Mouse (Mus musculus) heart, postnatal 14 days (tissue): Measurements from ENCODE around the gene Taf13. TPM values are rescaled to one million over a fixed set of nuclear protein-coding genes. Genes with fewer than 3 reads are reported as not detected.
A peak's percentile ranks its signal among the peaks of the same experiment; 100 is the strongest.
"Not testable (repeated sequence)": the region's sequence is repeated elsewhere in the genome, so short reads cannot be mapped to it uniquely, and the experiment has no call there.

ENCODE experiments used
- DNase-seq, 2 experiments: peaks; one replicate each; pipeline ENCODE4 v3.0.0; 2021 to 2022
- intact Hi-C: fragments of 180-260 bp; cut with DNase I; formaldehyde crosslinking; loops from one replicate; pipeline ENCODE4 v1.15.1; 2025
- microRNA-seq, 2 experiments: library from miRNA; unstranded; fragments of <30 nt; microRNA quantifications; one replicate each; pipeline ENCODE4 v1.2.0; 2021 to 2022
- total RNA-seq, 2 experiments: library from RNA; stranded (reverse); gene quantifications; 2 replicates each; pipeline ENCODE4 v1.2.3; 2021

The Taf13 gene
- total RNA-seq, 2 experiments from 2014 or later, result 17.3 to 17.8 TPM

- not testable (repeated sequence) for DNase-seq
- intact Hi-C loops, result loop anchor here (5.0 to 10.0 kb wide), 2 partner anchors 83 to 345 kb away; partner anchors contain the start of genes Clcc1 and Prpf38b
These were observed 1.9 kb upstream of the Taf13 start for GRCm38 (mm10) chr3:108569636-108570035.

- intact Hi-C loops, result loop anchor here (5.0 kb wide), 1 partner anchor 81 kb away; the partner anchor contains the start of gene Clcc1
- no peak for DNase-seq
These were observed 685 bp upstream of the Taf13 start for GRCm38 (mm10) chr3:108570813-108571212.

- intact Hi-C loops, result loop anchor here (5.0 kb wide), 1 partner anchor 80 kb away; the partner anchor contains the start of gene Clcc1
- DNase-seq, result no peak
These were observed 962 bp downstream of the Taf13 start for GRCm38 (mm10) chr3:108572309-108573010.

GRCm38 (mm10) chr3:108574018-108574417 is 2.5 kb downstream of the Taf13 start:
- no peak for DNase-seq
- intact Hi-C loops, result loop anchor here (5.0 kb wide), 1 partner anchor 78 kb away; the partner anchor contains the start of gene Clcc1

- no peak for DNase-seq
- intact Hi-C loops, result no loop called here
These were observed 13.1 kb downstream of the Taf13 start for GRCm38 (mm10) chr3:108584580-108584979.

- intact Hi-C loops, result no loop called here
- DNase-seq, result no peak
These were observed 16.9 kb downstream of the Taf13 start for GRCm38 (mm10) chr3:108588446-108588845.

GRCm38 (mm10) chr3:108590786-108591529 is 19.5 kb downstream of the Taf13 start, which contains the start of gene Wdr47:
Gene Wdr47 (plus strand): TSS chr3:108591279.
- intact Hi-C loops, result no loop called here
- peak; percentile 95 to 97 for DNase-seq

GRCm38 (mm10) chr3:108591530-108592522 is 20.3 kb downstream of the Taf13 start:
- intact Hi-C loops, result no loop called here
- no peak for DNase-seq

GRCm38 (mm10) chr3:108608906-108609305 is 37.4 kb downstream of the Taf13 start:
- DNase-seq, result no peak
- intact Hi-C loops, result no loop called here

Small RNA genes within 50 kb of the gene (microRNA-seq; reads per million reads assigned to microRNA genes)
- 0 reads per million in 2 experiments for gene Gm22860

Other genes with a start within 250 kb of the Taf13 start
- 10 to 100 TPM; 18.9 to 53.7 TPM for gene Mybphl, start 206.8 kb upstream of the Taf13 start, total RNA-seq
- gene Psrc1, start 187.9 kb upstream of the Taf13 start, total RNA-seq, result 1 to 10 TPM; 1.1 to 1.7 TPM
- 1 to 10 TPM; 5.4 to 5.9 TPM for gene Celsr2, start 156.1 kb upstream of the Taf13 start, total RNA-seq
- gene Sars, start 126.5 kb upstream of the Taf13 start, total RNA-seq, result 10 to 100 TPM; 77.8 to 81.7 TPM
- not detected for gene 1700013F07Rik, start 37.5 kb upstream of the Taf13 start, total RNA-seq
- gene 5330417C22Rik, start 35.2 kb upstream of the Taf13 start, total RNA-seq, result under 1 TPM; 0.24 to 0.81 TPM
- gene Tmem167b, start 9.2 kb upstream of the Taf13 start, total RNA-seq, result 10 to 100 TPM; 25.4 to 25.6 TPM
- 1 to 10 TPM; 8.9 to 9.0 TPM for gene Wdr47, start 19.6 kb downstream of the Taf13 start, total RNA-seq
- 10 to 100 TPM; 35.5 to 36.0 TPM for gene Clcc1, start 82.2 kb downstream of the Taf13 start, total RNA-seq
- 1 to 10 TPM; 3.7 to 5.1 TPM for gene Gpsm2, start 150.6 kb downstream of the Taf13 start, total RNA-seq
- under 1 TPM in 1 of 2 experiments, not detected in 1; 0.07 TPM for gene Aknad1, start 168.0 kb downstream of the Taf13 start, total RNA-seq